Mouse (Mus musculus) liver, embryonic 13.5 days (tissue): ENCODE results near the gene Cwc22. TPM values are rescaled to one million over a fixed set of nuclear protein-coding genes. Genes with fewer than 3 reads are reported as not detected.
A peak's percentile ranks its signal among the peaks of the same experiment; 100 is the strongest.

Source experiments
- ATAC-seq: fragments of 200-750 bp; cut with Nextera tagmentation; 2 replicates; pipeline ENCODE4 v1.8.0; 2017; ENCODE audit warnings: low read depth, mild to moderate bottlenecking, moderate number of reproducible peaks, moderate library complexity
- DNase-seq: peaks from one replicate; pipeline ENCODE4 v3.0.0; 2022
- H3K27ac ChIP-seq: fragments of 300-500 bp; sonication (generic); 2 replicates; pipeline ENCODE4 v1.5.1; 2015; ENCODE audit warnings: moderate library complexity, mild to moderate bottlenecking, inconsistent platforms
- H3K27me3 ChIP-seq: fragments of 300-500 bp; sonication (generic); 2 replicates; pipeline ENCODE4 v1.6.1; 2015; ENCODE audit warnings: mild to moderate bottlenecking, inconsistent platforms
- H3K36me3 ChIP-seq: fragments of 300-500 bp; sonication (generic); 2 replicates; pipeline ENCODE4 v1.6.1; 2015; ENCODE audit warnings: mild to moderate bottlenecking, inconsistent platforms
- H3K4me1 ChIP-seq: fragments of 300-500 bp; sonication (generic); replicated peaks from 2 replicates; pipeline ENCODE4 v1.6.1; 2015; ENCODE audit warnings: inconsistent platforms
- H3K4me2 ChIP-seq: fragments of 300-500 bp; sonication (generic); 2 replicates; pipeline ENCODE4 v1.6.1; 2015; ENCODE audit warnings: inconsistent platforms, mild to moderate bottlenecking, moderate library complexity
- H3K4me3 ChIP-seq: fragments of 300-500 bp; sonication (generic); replicated peaks from 2 replicates; pipeline ENCODE4 v1.5.1; 2015; ENCODE audit warnings: mild to moderate bottlenecking, inconsistent platforms
- H3K9ac ChIP-seq: fragments of 300-500 bp; sonication (generic); 2 replicates; pipeline ENCODE4 v1.6.1; 2015; ENCODE audit warnings: mild to moderate bottlenecking, inconsistent platforms
- H3K9me3 ChIP-seq: fragments of 300-500 bp; sonication (generic); replicated peaks from 2 replicates; pipeline ENCODE4 v1.6.1; 2016; ENCODE audit warnings: inconsistent platforms
- WGBS: fragments of 180-500 bp; shearing (Covaris S2); methylation state at CpG from one replicate; pipeline ENCODE4 v1.1.7; 2015; ENCODE audit not compliant: insufficient replicate concordance; 5-methylcytosine and 5-hydroxymethylcytosine counted together
- polyA plus RNA-seq: library from polyadenylated mRNA; unstranded; fragments of >200 nt; fragmentation: Nextera tagmentation; extraction: Ambion mirVana; gene quantifications from 2 replicates; pipeline ENCODE4 v1.2.1, GENCODE M21; 2015

The Cwc22 gene
- polyA plus RNA-seq, 1 experiment from 2014 or later = 16.7 TPM

DNA sequence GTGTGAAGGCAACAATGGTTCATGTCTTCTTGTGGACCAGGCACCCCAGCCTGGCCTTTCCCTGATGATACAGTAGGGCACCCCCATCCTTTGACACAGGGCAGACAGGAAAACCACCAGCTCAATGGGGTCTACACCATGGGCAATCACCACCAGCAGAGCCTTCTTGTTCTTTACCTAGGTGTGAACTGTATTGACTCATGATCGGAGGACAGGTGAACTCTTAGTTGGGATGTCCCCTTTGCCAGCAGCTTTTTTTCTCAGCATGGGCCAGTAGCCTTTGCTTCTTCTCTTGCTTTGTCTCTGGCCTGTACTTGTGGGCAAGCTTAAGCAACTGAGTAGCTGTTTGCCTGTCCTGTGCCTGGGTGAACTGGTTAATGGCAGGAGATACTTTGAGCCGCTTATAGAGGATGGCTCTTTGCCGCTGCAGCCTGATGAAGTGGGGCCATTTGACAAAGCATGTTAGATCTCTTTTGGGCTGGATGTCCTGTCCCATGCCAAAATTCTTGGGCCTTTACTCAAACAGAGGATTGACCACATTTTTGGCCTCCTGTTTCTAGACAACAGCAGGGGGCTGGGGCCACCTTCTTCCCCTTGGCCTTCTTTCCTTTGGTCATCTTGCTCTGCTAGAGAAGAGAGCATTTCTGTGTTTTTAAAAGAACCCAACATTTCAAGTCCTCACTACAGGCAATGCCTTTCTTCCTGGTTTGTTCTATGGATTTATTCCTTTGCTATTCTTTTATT lies 16.4 kb upstream of the Cwc22 start:
- 78% methylated on average over 3 of the region's 3 CpGs for WGBS

DNA sequence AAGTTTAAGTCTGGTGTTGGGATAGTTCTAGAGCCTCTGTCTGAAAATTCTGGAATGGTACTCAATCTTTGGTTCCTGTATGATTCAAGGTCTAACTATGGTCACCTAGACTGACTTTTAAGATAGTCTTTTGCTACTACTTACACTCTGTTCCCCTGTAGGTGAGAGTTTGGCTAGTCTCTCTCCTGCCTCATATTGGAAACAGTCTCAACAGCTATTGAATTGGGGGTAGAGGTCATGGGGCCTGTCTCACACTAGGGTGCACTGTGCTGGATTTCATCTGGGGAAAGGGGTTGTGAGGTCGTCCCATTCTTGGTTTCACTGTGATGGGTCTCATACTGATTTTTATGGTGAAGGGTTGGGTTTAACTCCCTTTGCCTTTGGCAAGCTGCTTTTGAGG lies 15.1 kb upstream of the Cwc22 start:
- Histone ChIP-seq H3K9me3 (no peaks in the 10 kb centered on the region), H3K9ac (no peak overlapping the region), H3K36me3 (no peaks in the 10 kb centered on the region), H3K27me3 (no peaks in the 10 kb centered on the region), H3K4me3 (no peak overlapping the region), H3K27ac (no peak overlapping the region), H3K4me2 (no peak overlapping the region), H3K4me1 (no peaks in the 10 kb centered on the region)
- ATAC-seq (no peak), DNase-seq (no peak)
- 37% methylated on average over 1 of the region's 1 CpGs for WGBS

More for the DNA sequence above, 16.4 kb upstream of the Cwc22 start:
- Histone ChIP-seq H3K4me1 (no peaks in the 10 kb centered on the region), H3K27ac (no peak overlapping the region), H3K36me3 (no peaks in the 10 kb centered on the region), H3K27me3 (no peaks in the 10 kb centered on the region), H3K4me2 (no peak overlapping the region), H3K9ac (no peak overlapping the region), H3K9me3 (no peaks in the 10 kb centered on the region), H3K4me3 (no peak overlapping the region)
- DNase-seq (no peak), ATAC-seq (no peak)

- Histone ChIP-seq H3K9ac (no peak overlapping the region), H3K4me2 (no peak overlapping the region), H3K4me1 (no peaks in the 10 kb centered on the region), H3K27me3 (no peaks in the 10 kb centered on the region), H3K27ac (no peak overlapping the region), H3K36me3 (no peaks in the 10 kb centered on the region), H3K9me3 (no peaks in the 10 kb centered on the region), H3K4me3 (no peak overlapping the region)
- WGBS = 55% methylated on average over 3 of the region's 3 CpGs
- DNase-seq (no peak), ATAC-seq (no peak)
Measured at GRCm38 (mm10) chr2:77960711-77961110, 14.5 kb upstream of the Cwc22 start.

DNA sequence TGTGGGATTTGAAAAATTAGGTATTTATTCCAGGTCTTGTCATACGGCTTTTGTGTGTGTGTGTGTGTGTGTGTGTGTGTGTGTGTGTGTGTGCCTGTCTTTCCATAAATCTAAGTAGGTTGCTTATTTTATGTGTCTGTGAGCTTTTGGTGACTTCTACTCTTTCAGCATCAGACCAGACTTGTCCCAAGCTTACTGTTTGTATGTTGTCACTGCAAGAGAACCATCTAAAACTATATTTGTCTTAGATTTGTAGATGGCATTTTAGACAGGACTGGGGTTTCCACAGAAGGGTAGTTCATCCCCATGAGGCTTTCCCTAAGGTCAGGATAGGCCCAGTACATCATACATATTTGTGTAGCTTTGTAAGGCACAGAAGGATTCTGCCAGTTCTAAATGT lies 13.2 kb upstream of the Cwc22 start:
- Histone ChIP-seq H3K9ac (no peak overlapping the region), H3K4me3 (no peak overlapping the region), H3K9me3 (no peaks in the 10 kb centered on the region), H3K36me3 (no peaks in the 10 kb centered on the region), H3K27me3 (no peaks in the 10 kb centered on the region), H3K4me2 (no peak overlapping the region), H3K4me1 (no peaks in the 10 kb centered on the region), H3K27ac (no peak overlapping the region)
- WGBS = 89% methylated on average over 1 of the region's 1 CpGs
- ATAC-seq (no peak), DNase-seq (no peak)

DNA sequence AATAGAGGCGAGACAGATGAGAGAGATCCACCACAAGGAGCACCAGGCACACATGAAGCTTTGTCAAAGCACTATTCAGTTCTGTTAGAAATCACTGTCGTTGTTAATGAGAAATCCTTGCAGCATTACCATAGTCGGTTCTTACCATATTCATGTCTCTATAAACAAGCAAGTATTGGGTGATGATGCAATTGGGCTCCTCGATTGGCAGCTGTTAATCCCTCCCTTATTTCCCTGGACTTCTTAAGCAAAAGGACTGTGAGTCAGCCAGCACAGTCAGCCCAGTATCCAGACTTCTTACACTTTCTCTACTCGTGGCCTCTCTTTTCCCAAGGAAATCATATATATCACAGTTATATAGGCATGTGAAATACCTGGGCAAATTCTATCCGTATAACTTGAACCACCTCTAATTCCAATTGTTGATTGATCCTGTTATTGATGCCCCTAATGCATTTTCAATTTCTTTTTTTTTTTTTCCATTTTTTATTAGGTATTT lies 5.3 kb upstream of the Cwc22 start:
- ATAC-seq = no peak
- Histone ChIP-seq H3K4me2 (no peak overlapping the region), H3K4me3 (no peak overlapping the region), H3K9me3 (no peaks in the 10 kb centered on the region), H3K9ac (no peak overlapping the region), H3K4me1 (no peaks in the 10 kb centered on the region), H3K36me3 (no peaks in the 10 kb centered on the region), H3K27ac (no peak overlapping the region), H3K27me3 (no peaks in the 10 kb centered on the region)
- 62% methylated on average over 6 of the region's 6 CpGs for WGBS
- DNase-seq = no peak

- no peak for ATAC-seq
- Histone ChIP-seq H3K36me3 (no peaks in the 10 kb centered on the region), H3K9ac (no peak overlapping the region), H3K4me2 (no peak overlapping the region), H3K9me3 (no peaks in the 10 kb centered on the region), H3K4me3 (no peak overlapping the region), H3K4me1 (peaks cover 4% of the 10 kb centered on the region), H3K27me3 (no peaks in the 10 kb centered on the region), H3K27ac (no peak overlapping the region)
- WGBS = 27% methylated on average over 1 of the region's 1 CpGs
- DNase-seq = no peak
Measured at GRCm38 (mm10) chr2:77950111-77950510, 3.9 kb upstream of the Cwc22 start.

GRCm38 (mm10) chr2:77949521-77949920 lies 3.3 kb upstream of the Cwc22 start:
- DNase-seq = no peak
- Histone ChIP-seq H3K4me1 (peaks cover 10% of the 10 kb centered on the region), H3K4me2 (no peak overlapping the region), H3K4me3 (no peak overlapping the region), H3K27ac (no peak overlapping the region), H3K9me3 (no peaks in the 10 kb centered on the region), H3K9ac (no peak overlapping the region), H3K27me3 (no peaks in the 10 kb centered on the region), H3K36me3 (no peaks in the 10 kb centered on the region)
- ATAC-seq = no peak
- WGBS = 69% methylated on average over 1 of the region's 1 CpGs

DNA sequence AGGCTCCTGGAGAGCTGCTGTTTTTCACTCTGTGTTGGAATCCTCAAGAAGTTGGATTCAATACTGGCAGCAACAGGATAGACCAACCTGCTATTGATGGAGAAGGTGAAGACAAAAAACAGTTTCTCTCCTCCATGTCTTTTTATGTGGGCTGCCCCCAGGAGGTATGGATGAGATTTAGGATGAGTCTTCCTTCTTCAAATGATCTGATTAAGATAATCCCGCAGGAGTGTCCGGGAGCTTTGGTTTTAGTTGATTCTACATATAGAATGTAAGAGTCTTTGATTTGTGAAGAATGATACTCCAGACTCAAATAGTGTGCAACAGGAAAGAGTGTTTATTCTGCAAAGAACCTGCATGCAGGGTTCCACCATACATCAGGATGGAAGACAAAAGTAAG lies 2.7 kb upstream of the Cwc22 start:
- ATAC-seq (no peak), DNase-seq (no peak)
- Histone ChIP-seq H3K36me3 (no peaks in the 10 kb centered on the region), H3K27ac (no peak overlapping the region), H3K4me2 (no peak overlapping the region), H3K9ac (no peak overlapping the region), H3K4me1 (peaks cover 15% of the 10 kb centered on the region), H3K4me3 (no peak overlapping the region), H3K27me3 (no peaks in the 10 kb centered on the region), H3K9me3 (no peaks in the 10 kb centered on the region)
- WGBS = 69% methylated on average over 2 of the region's 2 CpGs

- no peak for ATAC-seq
- no peak overlapping the region for H3K27ac ChIP-seq
- H3K36me3 ChIP-seq = no peaks in the 10 kb centered on the region
- peaks cover 15% of the 10 kb centered on the region for H3K4me1 ChIP-seq
- no peak overlapping the region for H3K9ac ChIP-seq
- no peak for DNase-seq
- H3K4me2 ChIP-seq = no peak overlapping the region
- H3K4me3 ChIP-seq = no peak overlapping the region
- H3K9me3 ChIP-seq = no peaks in the 10 kb centered on the region
- H3K27me3 ChIP-seq = no peaks in the 10 kb centered on the region
- 73% methylated on average over 1 of the region's 1 CpGs for WGBS
Measured at GRCm38 (mm10) chr2:77948126-77948525, 2.0 kb upstream of the Cwc22 start.

- Histone ChIP-seq H3K9ac (no peak overlapping the region), H3K27me3 (no peaks in the 10 kb centered on the region), H3K27ac (no peak overlapping the region), H3K4me2 (no peak overlapping the region), H3K4me3 (no peak overlapping the region), H3K4me1 (peaks cover 17% of the 10 kb centered on the region), H3K9me3 (no peaks in the 10 kb centered on the region), H3K36me3 (no peaks in the 10 kb centered on the region)
- ATAC-seq (no peak), DNase-seq (no peak)
- WGBS = 54% methylated on average over 3 of the region's 3 CpGs
Measured at GRCm38 (mm10) chr2:77947161-77947870, 1.1 kb upstream of the Cwc22 start.

DNA sequence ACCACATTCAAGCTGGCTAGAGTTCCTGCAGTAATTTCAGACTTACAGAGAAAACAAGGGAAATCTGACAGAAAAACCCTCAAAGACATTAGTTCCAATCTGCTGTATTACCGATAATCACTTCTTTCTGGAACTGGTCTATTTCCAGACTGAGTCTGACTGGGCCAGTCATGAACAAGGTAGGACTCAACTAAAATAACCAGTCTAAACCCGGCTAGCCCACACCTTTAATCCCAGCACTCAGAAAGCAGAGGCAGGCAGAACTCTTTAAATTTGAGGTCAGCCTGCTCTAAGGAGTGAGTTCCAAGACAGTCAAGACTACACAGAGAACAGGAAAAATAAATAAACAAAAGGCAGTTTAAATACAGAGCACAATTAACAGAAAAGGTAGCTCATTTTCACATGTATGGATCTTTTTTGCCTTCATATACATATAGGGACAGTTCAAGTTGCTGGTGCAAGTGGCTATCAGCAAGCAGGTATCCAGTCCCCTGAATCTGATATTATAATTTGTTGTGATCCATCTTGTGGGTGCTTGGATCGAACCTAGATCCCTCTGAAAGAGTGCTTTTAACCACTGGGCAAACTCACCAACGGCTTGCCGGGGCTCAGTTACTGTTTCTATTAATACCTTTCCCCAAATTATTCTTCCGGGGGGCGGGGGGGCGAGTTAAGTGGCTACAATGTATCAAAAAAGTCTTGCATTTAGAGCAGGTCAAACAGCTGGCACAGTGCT lies 1.1 kb downstream of the Cwc22 start:
- Histone ChIP-seq H3K27ac (0 out of 2 replicates have a peak overlapping the region, but pooled peaks have one; percentile 47), H3K9me3 (no peaks in the 10 kb centered on the region)
- ATAC-seq = no peak

More for the DNA sequence above, 1.1 kb downstream of the Cwc22 start:
- H3K9ac ChIP-seq = peak overlapping the region; percentile 88
- H3K4me2 ChIP-seq = peak overlapping the region; percentile 83
- H3K4me1 ChIP-seq = peaks cover 17% of the 10 kb centered on the region
- DNase-seq = no peak
- H3K36me3 ChIP-seq = no peaks in the 10 kb centered on the region
- WGBS = 28% methylated on average over 8 of the region's 8 CpGs
- peak overlapping the region; percentile 84 for H3K4me3 ChIP-seq
- no peaks in the 10 kb centered on the region for H3K27me3 ChIP-seq
